ENCODE assay signal across 18 mouse cellular contexts in genomic region chr17:85628811-85629210, GRCm38 (mm10). TPM values are rescaled to one million over a fixed set of nuclear protein-coding genes. Genes with fewer than 3 reads are reported as not detected.
A peak's percentile ranks its signal among the peaks of the same experiment; 100 is the strongest.
DNase-seq lines count a peak whose midpoint lies in the region; ATAC-seq and TF ChIP-seq lines count a peak whose summit lies in the region.
"Had no signal": no experiment of that assay in that cellular context is flagged by ENCODE, and none has a peak within 500 bp of the region (broad histone marks: within the 10 kb centered on the region; RNA-seq: fewer than 3 reads in every experiment).

No protein-coding gene starts in this region.

- TF ChIP-seq CTCF in hindbrain, postnatal 0 days (IDR thresholded peaks at IDR 0.05; ENCODE audit: low read depth) = no peak

- H3K9ac ChIP-seq in neural tube, embryonic 12.5 days = no peak overlapping the region
- H3K9ac ChIP-seq in neural tube, embryonic 15.5 days (replicated peaks) = no peak overlapping the region
- no peak overlapping the region for H3K9ac ChIP-seq in hindbrain, postnatal 0 days (replicated peaks; ENCODE audit: low read length)
- H3K9ac ChIP-seq: limb, embryonic 12.5 days had no signal

- H3K4me2 ChIP-seq in neural tube, embryonic 12.5 days (replicated peaks) = no peak overlapping the region
- no peak overlapping the region for H3K4me2 ChIP-seq in neural tube, embryonic 15.5 days
- H3K4me2 ChIP-seq in hindbrain, postnatal 0 days (ENCODE audit: low read depth, low read length) = no peak overlapping the region
- H3K4me2 ChIP-seq: limb, embryonic 12.5 days had no signal

- ATAC-seq in neural tube, embryonic 12.5 days (ENCODE audit: low FRiP score, low read depth) = peak; percentile 59
- ATAC-seq in neural tube, embryonic 15.5 days (ENCODE audit: low FRiP score) = no peak
- peak; percentile 63; the same call in 1 of the 2 replicates for ATAC-seq in hindbrain, postnatal 0 days

- peak; percentile 83 for DNase-seq in forebrain, embryonic 10.5 days (ENCODE audit: extremely low spot score, low spot score)
- no peak for DNase-seq in hindbrain, postnatal 0 days (ENCODE audit: low spot score)
- peak; percentile 98 for DNase-seq in retina, postnatal 1 day
- no peak for DNase-seq in ovary, postnatal 36 days (ENCODE audit: low spot score)
- no peak for DNase-seq in ovary, postnatal 14 days (ENCODE audit: low spot score)
- no peak for DNase-seq in ovary, postnatal 10 days (ENCODE audit: low spot score)
- DNase-seq: cerebellum, adult 18-20 months; heart, postnatal 4 days; kidney, adult 9 months; layer of hippocampus, postnatal 36 days; lung, postnatal 36 days; right cerebral cortex, adult 18-20 months had no signal

- H3K9me3 ChIP-seq in neural tube, embryonic 12.5 days = no peaks in the 10 kb centered on the region
- no peaks in the 10 kb centered on the region for H3K9me3 ChIP-seq in neural tube, embryonic 15.5 days (replicated peaks)
- no peaks in the 10 kb centered on the region for H3K9me3 ChIP-seq in forebrain, embryonic 10.5 days
- H3K9me3 ChIP-seq in hindbrain, postnatal 0 days (ENCODE audit: low read length) = no peaks in the 10 kb centered on the region
- H3K9me3 ChIP-seq: limb, embryonic 12.5 days had no signal

- H3K4me3 ChIP-seq in neural tube, embryonic 12.5 days = no peak overlapping the region
- H3K4me3 ChIP-seq in neural tube, embryonic 15.5 days (replicated peaks) = no peak overlapping the region
- H3K4me3 ChIP-seq in forebrain, embryonic 10.5 days = peak overlapping the region; percentile 7
- no peak overlapping the region for H3K4me3 ChIP-seq in hindbrain, postnatal 0 days (ENCODE audit: low read length)
- H3K4me3 ChIP-seq: heart, adult 2 months; limb, embryonic 12.5 days had no signal

- H3K36me3 ChIP-seq in neural tube, embryonic 12.5 days = no peaks in the 10 kb centered on the region
- H3K36me3 ChIP-seq in neural tube, embryonic 15.5 days = no peaks in the 10 kb centered on the region
- peaks cover 16% of the 10 kb centered on the region for H3K36me3 ChIP-seq in forebrain, embryonic 10.5 days (replicated peaks)
- no peaks in the 10 kb centered on the region for H3K36me3 ChIP-seq in hindbrain, postnatal 0 days (ENCODE audit: insufficient read depth, low read length)
- H3K36me3 ChIP-seq: limb, embryonic 12.5 days had no signal

- peaks cover 87% of the 10 kb centered on the region for H3K27me3 ChIP-seq in neural tube, embryonic 12.5 days (replicated peaks)
- H3K27me3 ChIP-seq in neural tube, embryonic 15.5 days (replicated peaks) = peaks cover 88% of the 10 kb centered on the region
- peaks cover 96% of the 10 kb centered on the region for H3K27me3 ChIP-seq in forebrain, embryonic 10.5 days (ENCODE audit: poor library complexity, severe bottlenecking)
- peaks cover 69% of the 10 kb centered on the region for H3K27me3 ChIP-seq in hindbrain, postnatal 0 days (ENCODE audit: insufficient read depth, low read length)
- H3K27me3 ChIP-seq: CH12.LX had no signal

- peaks cover 4% of the 10 kb centered on the region; the same call in 1 of the 2 replicates for H3K4me1 ChIP-seq in neural tube, embryonic 12.5 days
- no peaks in the 10 kb centered on the region for H3K4me1 ChIP-seq in neural tube, embryonic 15.5 days
- H3K4me1 ChIP-seq in forebrain, embryonic 10.5 days = peaks cover 87% of the 10 kb centered on the region
- H3K4me1 ChIP-seq in hindbrain, postnatal 0 days (ENCODE audit: insufficient read depth, low read length) = no peaks in the 10 kb centered on the region
- H3K4me1 ChIP-seq: limb, embryonic 12.5 days had no signal

- 9% methylated on average over 8 of the region's 8 CpGs for WGBS in neural tube, embryonic 12.5 days
- 8% methylated on average over 8 of the region's 8 CpGs for WGBS in neural tube, embryonic 15.5 days
- WGBS in forebrain, embryonic 10.5 days = 2% methylated on average over 8 of the region's 8 CpGs
- WGBS in hindbrain, postnatal 0 days = 2% methylated on average over 8 of the region's 8 CpGs

- no peak overlapping the region for H3K27ac ChIP-seq in neural tube, embryonic 12.5 days
- no peak overlapping the region for H3K27ac ChIP-seq in neural tube, embryonic 15.5 days (replicated peaks)
- peak overlapping the region; percentile 78 for H3K27ac ChIP-seq in forebrain, embryonic 10.5 days
- no peak overlapping the region for H3K27ac ChIP-seq in hindbrain, postnatal 0 days
- H3K27ac ChIP-seq: heart, adult 2 months; limb, embryonic 12.5 days had no signal

RNA-seq across cellular contexts. Expression of gene Six3, which starts 15.4 kb away (rescaled TPM):
- 0.13 TPM in 1 of 2 replicates, not detected in the other for polyA plus RNA-seq in neural tube, embryonic 12.5 days (2016; fragmentation: Nextera tagmentation; extraction: Ambion mirVana)
- not detected in 2 replicates for polyA plus RNA-seq in neural tube, embryonic 15.5 days (2015; fragmentation: Nextera tagmentation; extraction: Ambion mirVana)
- 13.1 and 15.5 TPM in 2 replicates for polyA plus RNA-seq in forebrain, embryonic 10.5 days (2016; fragmentation: Nextera tagmentation; extraction: Ambion mirVana)
- total RNA-seq in hindbrain, postnatal 0 days (2014; rRNA removed) = 0.63 and 0.86 TPM in 2 replicates
- polyA plus RNA-seq in hindbrain, postnatal 0 days (2015; fragmentation: Nextera tagmentation; extraction: Ambion mirVana) = 1.1 TPM in 1 of 2 replicates, not detected in the other
- total RNA-seq: CH12.LX; heart, adult 2 months; heart, postnatal 4 days had no signal
- polyA plus RNA-seq: limb, embryonic 12.5 days; liver, embryonic 16.5 days had no signal

RNA-seq across cellular contexts. Expression of gene Six2, which starts 59.3 kb away (rescaled TPM):
- 0.75 and 0.97 TPM in 2 replicates for polyA plus RNA-seq in neural tube, embryonic 12.5 days (2016; fragmentation: Nextera tagmentation; extraction: Ambion mirVana)
- polyA plus RNA-seq in neural tube, embryonic 15.5 days (2015; fragmentation: Nextera tagmentation; extraction: Ambion mirVana) = 1.3 TPM in 1 of 2 replicates, not detected in the other
- 9.7 and 10.9 TPM in 2 replicates for polyA plus RNA-seq in forebrain, embryonic 10.5 days (2016; fragmentation: Nextera tagmentation; extraction: Ambion mirVana)
- total RNA-seq in hindbrain, postnatal 0 days (2014; rRNA removed) = 0.42 and 1.2 TPM in 2 replicates
- 0.51 and 0.93 TPM in 2 replicates for polyA plus RNA-seq in hindbrain, postnatal 0 days (2015; fragmentation: Nextera tagmentation; extraction: Ambion mirVana)
- polyA plus RNA-seq: liver, embryonic 16.5 days had no signal

Comparison
In these comparisons a context has a peak if more than half of its experiments do, and no peak if none do; other contexts are left out.
1. DNase-seq: peak in forebrain, embryonic 10.5 days (single experiment) and retina, postnatal 1 day (single experiment); none in hindbrain, postnatal 0 days (single experiment), ovary, postnatal 36 days (single experiment), ovary, postnatal 14 days (single experiment) and ovary, postnatal 10 days (single experiment).